Mouse (Mus musculus) liver, adult 2 months (tissue): ENCODE data around the gene Sipa1. TPM values are rescaled to one million over a fixed set of nuclear protein-coding genes. Genes with fewer than 3 reads are reported as not detected.

ENCODE experiments used
- DNase-seq: peaks from one replicate; pipeline ENCODE4 v3.0.0-alpha.2; 2011; ENCODE audit warnings: low read depth, low spot score; ENCODE audit errors: extremely low read depth
- H3K27ac ChIP-seq: fragments of 200-500 bp; replicated peaks from 2 replicates; pipeline ENCODE4 v1.5.1; 2012; ENCODE audit warnings: low read depth, mild to moderate bottlenecking, control low read depth, inconsistent platforms, low read length; ENCODE audit not compliant: insufficient read depth
- H3K27me3 ChIP-seq: fragments of 200-500 bp; 2 replicates; pipeline ENCODE4 v1.6.1; 2012; ENCODE audit warnings: mild to moderate bottlenecking, moderate library complexity, low read length, inconsistent platforms; ENCODE audit not compliant: control insufficient read depth, insufficient read depth
- H3K36me3 ChIP-seq: fragments of 200-500 bp; 2 replicates; pipeline ENCODE4 v1.6.1; 2012; ENCODE audit warnings: low read length, inconsistent platforms; ENCODE audit not compliant: control insufficient read depth, insufficient read depth
- H3K4me1 ChIP-seq: fragments of 200-500 bp; 2 replicates; pipeline ENCODE4 v1.6.1; 2011; ENCODE audit warnings: low read length; ENCODE audit not compliant: control insufficient read depth, insufficient read depth
- H3K4me3 ChIP-seq: fragments of 200-500 bp; 2 replicates; pipeline ENCODE4 v1.5.1; 2011; ENCODE audit warnings: low read depth, mild to moderate bottlenecking, control low read depth, low read length, moderate library complexity; ENCODE audit not compliant: insufficient read depth
- H3K79me2 ChIP-seq: fragments of 200-500 bp; 2 replicates; pipeline ENCODE4 v1.6.1; 2012; ENCODE audit warnings: inconsistent platforms, mild to moderate bottlenecking, low read length, moderate library complexity; ENCODE audit not compliant: control insufficient read depth, insufficient read depth
- H3K9ac ChIP-seq: fragments of 200-500 bp; 2 replicates; pipeline ENCODE4 v1.6.1; 2012; ENCODE audit warnings: low read depth, mild to moderate bottlenecking, control low read depth, inconsistent platforms, low read length
- CTCF ChIP-seq: fragments of 200-500 bp; IDR thresholded peaks from 2 replicates; pipeline ENCODE4 v1.5.1; 2011; ENCODE audit warnings: low read depth, low read length, control low read depth
- POLR2A ChIP-seq: fragments of 200-500 bp; IDR thresholded peaks from 2 replicates; pipeline ENCODE4 v1.6.1; 2011; ENCODE audit warnings: low read length, control low read depth; ENCODE audit not compliant: insufficient read depth; ENCODE audit errors: extremely low read depth
- WGBS: fragments of 180-500 bp; shearing (Covaris S2); methylation state at CpG from one replicate; pipeline ENCODE4 v1.1.7; 2018; 5-methylcytosine and 5-hydroxymethylcytosine counted together
- polyA plus RNA-seq: library from polyadenylated mRNA; depleted of rRNA; stranded (reverse); fragments of >200 nt; gene quantifications from 2 replicates; pipeline ENCODE4 v1.2.3, GENCODE M21; 2012
- total RNA-seq: library from RNA; depleted of rRNA; stranded (reverse); fragments of >200 nt; gene quantifications from 2 replicates; pipeline ENCODE4 v1.2.3, GENCODE M21; 2014

The Sipa1 gene
- total and polyA plus RNA-seq, 2 experiments, result 3.4 to 17.9 TPM

DNA sequence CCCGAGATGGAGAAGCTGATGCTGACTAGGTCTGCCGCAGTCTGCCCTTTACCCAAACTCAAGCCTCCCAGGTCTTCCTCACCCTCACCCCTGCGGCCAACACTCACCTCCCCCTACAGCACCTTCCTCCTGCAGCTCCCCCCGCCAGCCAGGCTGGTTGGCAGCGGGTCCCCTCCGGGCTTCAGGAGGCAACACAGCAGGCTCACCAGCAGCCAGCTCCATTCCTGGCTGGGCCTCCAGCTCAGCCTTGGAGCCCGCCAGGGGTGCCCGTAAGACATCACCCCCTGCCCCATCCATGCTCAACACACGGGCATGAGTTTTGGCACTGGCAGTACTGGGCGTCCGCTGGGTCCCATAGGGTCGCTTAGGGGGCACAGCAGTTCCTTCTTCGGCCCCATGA lies 21.5 kb upstream of the Sipa1 start:
- peaks cover 3% of the 10 kb centered on the region for H3K79me2 ChIP-seq
- WGBS, result 94% methylated on average over 13 of the region's 13 CpGs
- H3K27me3 ChIP-seq, result no peaks in the 10 kb centered on the region
- no peak for TF ChIP-seq POLR2A
- no peak for TF ChIP-seq CTCF
- no peak overlapping the region for H3K4me3 ChIP-seq
- H3K36me3 ChIP-seq, result peaks cover 7% of the 10 kb centered on the region
- H3K9ac ChIP-seq, result no peak overlapping the region
- peaks cover 6% of the 10 kb centered on the region for H3K4me1 ChIP-seq
- DNase-seq, result no peak
- H3K27ac ChIP-seq, result no peak overlapping the region

- Histone ChIP-seq H3K36me3 (peaks cover 7% of the 10 kb centered on the region), H3K4me1 (peaks cover 6% of the 10 kb centered on the region), H3K9ac (no peak overlapping the region), H3K4me3 (no peak overlapping the region), H3K27me3 (no peaks in the 10 kb centered on the region), H3K27ac (no peak overlapping the region), H3K79me2 (no peaks in the 10 kb centered on the region)
- DNase-seq, result no peak
- WGBS, result 93% methylated on average over 12 of the region's 12 CpGs
- TF ChIP-seq CTCF (no peak), POLR2A (no peak)
Measured at GRCm38 (mm10) chr19:5684236-5684635, 20.7 kb upstream of the Sipa1 start.

- WGBS, result 82% methylated on average over 4 of the region's 4 CpGs
Measured at GRCm38 (mm10) chr19:5680432-5680831, 16.9 kb upstream of the Sipa1 start.

DNA sequence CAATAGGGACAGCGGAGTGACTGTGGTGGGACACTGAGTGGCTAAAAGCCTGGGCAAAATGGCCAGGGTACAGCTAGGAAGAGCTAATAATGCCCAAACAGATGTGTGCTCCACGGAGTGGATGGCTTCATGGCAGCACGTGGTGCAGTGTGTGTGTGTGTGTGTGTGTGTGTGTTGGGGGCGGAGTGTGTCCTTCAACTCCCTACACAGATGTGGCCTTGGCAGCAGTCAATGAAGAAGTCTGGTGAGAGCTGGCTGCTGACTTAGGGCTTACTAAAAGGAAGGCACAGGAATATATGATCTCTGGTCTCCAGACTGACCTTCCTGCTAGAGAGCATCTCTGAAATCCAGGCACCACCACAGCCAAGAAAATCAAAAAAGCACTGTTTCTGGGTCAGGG lies 4.9 kb upstream of the Sipa1 start:
- no peak overlapping the region for H3K9ac ChIP-seq
- no peaks in the 10 kb centered on the region; the same call in 1 of the 2 replicates for H3K36me3 ChIP-seq
- H3K79me2 ChIP-seq, result no peaks in the 10 kb centered on the region
- no peak for DNase-seq
- no peaks in the 10 kb centered on the region for H3K27me3 ChIP-seq
- 87% methylated on average over 4 of the region's 4 CpGs for WGBS
- H3K4me3 ChIP-seq, result no peak overlapping the region
- H3K27ac ChIP-seq, result no peak overlapping the region
- H3K4me1 ChIP-seq, result peaks cover 3% of the 10 kb centered on the region; the same call in 1 of the 2 replicates
- TF ChIP-seq CTCF (no peak), POLR2A (no peak)

More at GRCm38 (mm10) chr19:5680432-5680831, 16.9 kb upstream of the Sipa1 start:
- Histone ChIP-seq H3K4me3 (no peak overlapping the region), H3K27me3 (no peaks in the 10 kb centered on the region), H3K36me3 (peaks cover 12% of the 10 kb centered on the region; the same call in 1 of the 2 replicates), H3K4me1 (no peaks in the 10 kb centered on the region), H3K79me2 (no peaks in the 10 kb centered on the region), H3K27ac (no peak overlapping the region), H3K9ac (no peak overlapping the region)
- TF ChIP-seq POLR2A (no peak), CTCF (no peak)
- no peak for DNase-seq

DNA sequence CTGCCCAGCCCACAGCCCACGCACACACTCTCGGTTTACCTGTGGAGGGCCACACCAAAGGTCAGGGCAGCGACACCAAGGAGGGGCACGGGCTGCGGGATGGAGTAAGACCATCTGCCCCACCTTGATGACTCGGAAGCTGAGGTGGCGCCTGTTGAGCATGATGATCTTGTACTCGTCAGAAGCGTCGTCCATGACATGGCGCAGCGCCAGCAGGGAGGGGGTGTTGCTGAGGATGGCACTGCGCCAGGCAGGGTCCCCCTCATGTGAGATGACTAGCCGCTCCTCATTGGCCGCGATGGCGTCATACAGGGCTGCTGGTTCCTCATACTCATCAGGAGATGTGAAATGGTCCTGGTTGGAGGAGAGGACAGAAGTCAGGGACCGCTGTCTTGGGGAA lies 2.9 kb upstream of the Sipa1 start:
- Histone ChIP-seq H3K4me3 (no peak overlapping the region), H3K79me2 (no peaks in the 10 kb centered on the region), H3K9ac (no peak overlapping the region), H3K27ac (no peak overlapping the region), H3K4me1 (peaks cover 3% of the 10 kb centered on the region; the same call in 1 of the 2 replicates), H3K36me3 (no peaks in the 10 kb centered on the region), H3K27me3 (no peaks in the 10 kb centered on the region)
- WGBS, result 95% methylated on average over 18 of the region's 18 CpGs
- no peak for DNase-seq
- TF ChIP-seq CTCF (no peak), POLR2A (no peak)

DNA sequence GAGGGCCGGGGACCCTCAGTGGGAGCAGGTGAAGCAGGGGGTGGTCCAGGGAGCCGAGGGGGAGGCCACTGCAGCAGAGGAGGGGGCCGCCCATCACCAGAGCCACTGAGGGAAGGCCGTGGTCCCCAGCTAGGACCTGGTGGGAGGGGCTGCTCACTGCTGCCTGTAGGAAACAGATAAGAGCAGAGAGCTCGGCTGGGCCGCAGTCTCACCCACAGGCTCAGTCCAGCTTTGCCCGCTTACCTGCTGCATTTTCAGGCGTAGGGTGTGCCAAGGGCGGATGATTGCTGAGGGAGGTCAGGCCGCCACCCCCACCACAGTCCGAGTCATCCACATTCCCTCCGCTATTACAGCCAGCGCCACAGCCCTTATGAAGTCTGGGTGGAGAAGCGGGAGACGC lies 2.0 kb upstream of the Sipa1 start:
- DNase-seq, result no peak
- Histone ChIP-seq H3K4me3 (no peak overlapping the region), H3K36me3 (no peaks in the 10 kb centered on the region), H3K4me1 (peaks cover 3% of the 10 kb centered on the region; the same call in 1 of the 2 replicates), H3K27me3 (no peaks in the 10 kb centered on the region), H3K9ac (no peak overlapping the region), H3K79me2 (no peaks in the 10 kb centered on the region; the same call in 1 of the 2 replicates), H3K27ac (no peak overlapping the region)
- TF ChIP-seq POLR2A (no peak), CTCF (no peak)
- WGBS, result 94% methylated on average over 15 of the region's 15 CpGs
